Mouse (Mus musculus) embryonic fibroblast, embryonic 13.5 days (primary cell): ENCODE data around the gene Gm28048.

Experiments
- CTCF ChIP-seq: IDR thresholded peaks from 2 replicates; pipeline ENCODE4 v1.5.1; 2011; ENCODE audit warnings: mild to moderate bottlenecking, control low read depth, low read length, moderate library complexity, borderline replicate concordance; ENCODE audit not compliant: insufficient read depth
- POLR2A ChIP-seq: IDR thresholded peaks from 2 replicates; pipeline ENCODE4 v1.6.1; 2011; ENCODE audit warnings: low read depth, mild to moderate bottlenecking, control low read depth, low read length, moderate library complexity

DNA sequence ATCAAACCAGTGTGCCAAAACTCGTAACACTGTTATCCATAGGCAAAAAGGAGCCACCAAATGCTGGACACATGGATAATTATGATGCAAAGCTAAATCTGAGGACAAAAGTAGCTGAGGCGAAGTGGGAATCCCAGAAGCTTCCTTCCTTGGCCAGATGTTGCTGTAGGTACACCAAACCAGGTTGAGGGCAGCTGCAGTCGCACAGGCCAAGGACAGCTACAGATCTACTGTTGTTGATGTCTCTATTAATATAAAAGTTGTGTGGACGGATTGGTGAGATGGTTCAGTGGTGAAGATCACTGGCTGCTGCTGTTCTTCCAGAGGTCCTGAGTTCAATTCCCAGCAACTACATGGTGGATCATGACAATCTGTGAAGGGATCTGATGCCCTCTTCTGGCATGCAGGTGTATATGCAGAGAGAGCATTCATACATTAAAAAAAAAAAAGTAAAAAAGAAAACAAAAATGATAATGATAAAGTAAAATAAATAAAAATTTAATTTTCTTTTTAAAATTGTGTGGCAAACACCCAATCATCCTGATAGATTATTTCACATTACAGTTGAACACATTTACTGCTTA lies 24.0 kb downstream of the Gm28048 start:
- TF ChIP-seq CTCF (no peak), POLR2A (no peak)
